Mouse (Mus musculus): ENCODE results near the gene Nck2. TPM values are rescaled to one million over a fixed set of nuclear protein-coding genes. Genes with fewer than 3 reads are reported as not detected.
A peak's percentile ranks its signal among the peaks of the same experiment; 100 is the strongest.

Gene Nck2
- polyA plus RNA-seq, 1 experiment from 2014 or later: 31.1 TPM

DNA sequence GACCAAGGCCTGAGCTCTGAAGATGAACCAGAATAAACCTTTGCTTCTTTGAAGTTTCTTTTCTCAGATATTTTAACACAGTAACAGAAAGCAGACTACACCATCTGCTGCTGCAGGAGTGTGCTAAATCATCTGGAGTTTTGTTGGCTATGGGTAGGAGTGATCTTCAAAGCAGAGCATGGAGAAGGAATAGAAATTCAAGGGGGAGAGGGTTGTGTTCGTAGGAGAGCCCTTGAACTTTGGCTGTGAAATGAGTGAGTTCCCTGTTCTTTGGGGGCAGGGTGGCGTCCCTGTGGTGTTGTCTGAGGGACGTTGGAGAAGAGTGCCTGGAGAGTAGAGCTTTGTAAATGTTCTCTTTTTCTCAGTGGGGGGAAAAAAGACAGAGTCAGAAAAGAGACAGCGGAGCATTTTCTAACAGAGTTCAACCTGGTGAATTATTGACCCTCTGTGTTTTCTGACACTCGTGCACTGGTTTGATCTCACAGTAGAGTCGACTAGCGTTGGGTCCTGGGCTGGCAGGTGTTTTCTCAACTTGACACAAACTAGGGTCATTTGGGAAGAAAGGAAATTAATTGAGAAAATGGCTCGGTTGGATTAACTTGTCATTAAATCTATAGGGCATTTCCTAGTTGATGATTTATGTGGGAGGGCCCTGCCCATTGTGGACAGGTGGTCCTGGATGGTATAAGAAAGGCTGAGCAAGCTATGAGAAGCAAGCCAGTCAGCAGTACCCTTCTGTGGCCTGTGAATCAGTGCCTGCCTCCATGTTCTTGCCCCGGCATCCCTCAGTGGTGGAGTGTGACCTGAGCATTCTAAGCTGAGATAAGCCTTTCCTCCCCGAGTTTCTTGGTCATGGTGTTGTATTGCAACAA is 57.8 kb downstream of the Nck2 start:
- Histone ChIP-seq H3K36me3 (ENCODE audit: control insufficient read depth, insufficient read depth, low read length) (no peaks in the 10 kb centered on the region), H3K27ac (ENCODE audit: low read depth, low read length) (no peak overlapping the region), H3K4me3 (ENCODE audit: low read depth, low read length) (no peak overlapping the region), H3K9ac (replicated peaks; ENCODE audit: low read depth, low read length) (no peak overlapping the region), H3K4me2 (ENCODE audit: low read depth, low read length) (no peak overlapping the region), H3K27me3 (ENCODE audit: control insufficient read depth, insufficient read depth, low read length) (no peaks in the 10 kb centered on the region), H3K4me1 (ENCODE audit: control insufficient read depth, insufficient read depth, low read length) (peaks cover 13% of the 10 kb centered on the region), H3K9me3 (ENCODE audit: control insufficient read depth, low read length) (no peaks in the 10 kb centered on the region)
- ATAC-seq (ENCODE audit: low read depth): no peak
- 52% methylated on average over 10 of the region's 10 CpGs for WGBS

DNA sequence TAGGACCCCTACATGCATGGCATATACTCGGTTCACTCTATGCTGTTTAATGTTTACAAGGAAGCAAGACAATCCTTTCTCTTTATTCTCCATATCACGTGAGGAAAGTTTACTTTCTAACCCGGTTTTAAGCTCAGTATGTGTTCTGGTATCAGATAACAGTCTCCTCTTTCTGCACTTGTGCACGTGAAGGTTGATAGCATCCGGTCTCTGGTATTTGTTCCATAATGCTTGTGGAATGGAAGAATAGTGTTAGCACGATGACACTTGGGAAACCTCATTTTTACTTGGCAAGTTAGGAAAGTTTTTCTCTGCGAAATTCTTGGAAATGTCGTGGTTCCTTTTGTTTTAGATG is 58.4 kb downstream of the Nck2 start:
- H3K36me3 ChIP-seq (ENCODE audit: control insufficient read depth, insufficient read depth, low read length): no peaks in the 10 kb centered on the region
- no peak overlapping the region for H3K4me3 ChIP-seq (ENCODE audit: low read depth, low read length)
- no peak for ATAC-seq (ENCODE audit: low read depth)
- 81% methylated on average over 8 of the region's 8 CpGs for WGBS
- H3K9me3 ChIP-seq (ENCODE audit: control insufficient read depth, low read length): no peaks in the 10 kb centered on the region
- H3K9ac ChIP-seq (replicated peaks; ENCODE audit: low read depth, low read length): no peak overlapping the region
- H3K27ac ChIP-seq (ENCODE audit: low read depth, low read length): no peak overlapping the region
- H3K27me3 ChIP-seq (ENCODE audit: control insufficient read depth, insufficient read depth, low read length): no peaks in the 10 kb centered on the region
- H3K4me1 ChIP-seq (ENCODE audit: control insufficient read depth, insufficient read depth, low read length): peaks cover 13% of the 10 kb centered on the region
- H3K4me2 ChIP-seq (ENCODE audit: low read depth, low read length): no peak overlapping the region

GRCm38 (mm10) chr1:43503261-43503660 is 58.9 kb downstream of the Nck2 start:
- no peaks in the 10 kb centered on the region for H3K27me3 ChIP-seq (ENCODE audit: control insufficient read depth, insufficient read depth, low read length)
- no peak overlapping the region for H3K9ac ChIP-seq (replicated peaks; ENCODE audit: low read depth, low read length)
- peaks cover 13% of the 10 kb centered on the region for H3K4me1 ChIP-seq (ENCODE audit: control insufficient read depth, insufficient read depth, low read length)
- 79% methylated on average over 2 of the region's 2 CpGs for WGBS
- no peak for ATAC-seq (ENCODE audit: low read depth)
- no peaks in the 10 kb centered on the region for H3K9me3 ChIP-seq (ENCODE audit: control insufficient read depth, low read length)
- H3K4me3 ChIP-seq (ENCODE audit: low read depth, low read length): no peak overlapping the region
- no peak overlapping the region for H3K4me2 ChIP-seq (ENCODE audit: low read depth, low read length)
- no peaks in the 10 kb centered on the region for H3K36me3 ChIP-seq (ENCODE audit: control insufficient read depth, insufficient read depth, low read length)
- H3K27ac ChIP-seq (ENCODE audit: low read depth, low read length): no peak overlapping the region

DNA sequence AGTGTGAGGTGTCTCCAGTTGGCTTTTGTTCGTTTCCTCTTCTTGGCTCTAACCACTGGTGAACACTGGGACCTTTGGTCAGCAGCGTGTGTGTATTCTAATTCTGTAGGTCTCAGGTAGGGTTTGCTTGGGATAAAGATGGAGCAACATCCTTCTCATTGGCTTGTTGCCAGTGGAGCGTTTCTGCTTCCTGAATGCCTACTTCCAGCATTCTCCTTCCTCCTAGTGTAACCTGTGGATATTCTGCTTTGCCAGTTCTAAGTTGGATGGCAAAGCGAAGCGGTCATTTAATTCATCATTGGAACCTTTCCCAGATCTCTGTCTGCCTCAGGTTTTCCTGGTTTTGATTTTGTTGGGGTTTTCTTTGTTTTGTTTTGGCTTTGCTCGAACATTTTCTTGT is 59.3 kb downstream of the Nck2 start:
- Histone ChIP-seq H3K4me2 (ENCODE audit: low read depth, low read length) (no peak overlapping the region), H3K36me3 (ENCODE audit: control insufficient read depth, insufficient read depth, low read length) (no peaks in the 10 kb centered on the region), H3K4me1 (ENCODE audit: control insufficient read depth, insufficient read depth, low read length) (peaks cover 13% of the 10 kb centered on the region), H3K9me3 (ENCODE audit: control insufficient read depth, low read length) (no peaks in the 10 kb centered on the region), H3K27ac (ENCODE audit: low read depth, low read length) (no peak overlapping the region), H3K4me3 (ENCODE audit: low read depth, low read length) (no peak overlapping the region), H3K9ac (replicated peaks; ENCODE audit: low read depth, low read length) (no peak overlapping the region), H3K27me3 (ENCODE audit: control insufficient read depth, insufficient read depth, low read length) (no peaks in the 10 kb centered on the region)
- WGBS: 78% methylated on average over 6 of the region's 6 CpGs
- ATAC-seq (ENCODE audit: low read depth): no peak

DNA sequence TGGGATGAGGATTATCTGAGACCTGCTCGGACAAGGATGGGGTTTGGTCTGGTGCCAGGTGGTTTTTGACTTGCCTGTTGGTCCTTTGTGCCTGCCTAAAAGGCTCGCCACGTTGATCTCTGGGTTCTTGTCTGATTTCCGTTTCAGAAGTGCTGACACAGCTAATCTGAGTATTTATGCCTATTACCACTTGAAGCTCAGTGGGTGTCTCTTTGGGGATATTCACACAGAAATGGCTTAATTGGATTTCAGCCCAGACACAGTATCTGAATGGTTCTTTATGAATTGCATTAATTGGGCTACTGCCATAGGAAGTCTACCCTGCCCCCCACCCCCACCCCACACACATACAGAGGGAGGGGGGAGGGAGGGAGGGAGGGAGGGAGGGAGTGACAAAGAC is 59.9 kb downstream of the Nck2 start:
- WGBS: 10% methylated on average over 4 of the region's 4 CpGs
- Histone ChIP-seq H3K36me3 (ENCODE audit: control insufficient read depth, insufficient read depth, low read length) (no peaks in the 10 kb centered on the region), H3K27me3 (ENCODE audit: control insufficient read depth, insufficient read depth, low read length) (no peaks in the 10 kb centered on the region), H3K4me2 (ENCODE audit: low read depth, low read length) (no peak overlapping the region), H3K4me1 (ENCODE audit: control insufficient read depth, insufficient read depth, low read length) (peaks cover 13% of the 10 kb centered on the region), H3K9me3 (ENCODE audit: control insufficient read depth, low read length) (no peaks in the 10 kb centered on the region), H3K9ac (replicated peaks; ENCODE audit: low read depth, low read length) (no peak overlapping the region), H3K4me3 (ENCODE audit: low read depth, low read length) (no peak overlapping the region), H3K27ac (ENCODE audit: low read depth, low read length) (no peak overlapping the region)
- ATAC-seq (ENCODE audit: low read depth): peak; percentile 83

GRCm38 (mm10) chr1:43506638-43507037 is 62.3 kb downstream of the Nck2 start:
- no peaks in the 10 kb centered on the region for H3K27me3 ChIP-seq (ENCODE audit: control insufficient read depth, insufficient read depth, low read length)
- H3K27ac ChIP-seq (ENCODE audit: low read depth, low read length): no peak overlapping the region
- H3K9me3 ChIP-seq (ENCODE audit: control insufficient read depth, low read length): no peaks in the 10 kb centered on the region
- no peak for ATAC-seq (ENCODE audit: low read depth)
- peaks cover 11% of the 10 kb centered on the region for H3K4me1 ChIP-seq (ENCODE audit: control insufficient read depth, insufficient read depth, low read length)
- 95% methylated on average over 3 of the region's 3 CpGs for WGBS
- no peak overlapping the region for H3K4me2 ChIP-seq (ENCODE audit: low read depth, low read length)
- H3K36me3 ChIP-seq (ENCODE audit: control insufficient read depth, insufficient read depth, low read length): no peaks in the 10 kb centered on the region
- H3K4me3 ChIP-seq (ENCODE audit: low read depth, low read length): no peak overlapping the region
- H3K9ac ChIP-seq (replicated peaks; ENCODE audit: low read depth, low read length): no peak overlapping the region

- H3K27ac ChIP-seq (ENCODE audit: low read depth, low read length): no peak overlapping the region
- H3K4me3 ChIP-seq (ENCODE audit: low read depth, low read length): no peak overlapping the region
- ATAC-seq (ENCODE audit: low read depth): no peak
- H3K9ac ChIP-seq (replicated peaks; ENCODE audit: low read depth, low read length): no peak overlapping the region
- no peaks in the 10 kb centered on the region for H3K36me3 ChIP-seq (ENCODE audit: control insufficient read depth, insufficient read depth, low read length)
- WGBS: 69% methylated on average over 1 of the region's 1 CpGs
- H3K9me3 ChIP-seq (ENCODE audit: control insufficient read depth, low read length): no peaks in the 10 kb centered on the region
- no peaks in the 10 kb centered on the region for H3K27me3 ChIP-seq (ENCODE audit: control insufficient read depth, insufficient read depth, low read length)
- H3K4me2 ChIP-seq (ENCODE audit: low read depth, low read length): no peak overlapping the region
- H3K4me1 ChIP-seq (ENCODE audit: control insufficient read depth, insufficient read depth, low read length): peaks cover 10% of the 10 kb centered on the region
Observed at GRCm38 (mm10) chr1:43507809-43508208, 63.4 kb downstream of the Nck2 start.

DNA sequence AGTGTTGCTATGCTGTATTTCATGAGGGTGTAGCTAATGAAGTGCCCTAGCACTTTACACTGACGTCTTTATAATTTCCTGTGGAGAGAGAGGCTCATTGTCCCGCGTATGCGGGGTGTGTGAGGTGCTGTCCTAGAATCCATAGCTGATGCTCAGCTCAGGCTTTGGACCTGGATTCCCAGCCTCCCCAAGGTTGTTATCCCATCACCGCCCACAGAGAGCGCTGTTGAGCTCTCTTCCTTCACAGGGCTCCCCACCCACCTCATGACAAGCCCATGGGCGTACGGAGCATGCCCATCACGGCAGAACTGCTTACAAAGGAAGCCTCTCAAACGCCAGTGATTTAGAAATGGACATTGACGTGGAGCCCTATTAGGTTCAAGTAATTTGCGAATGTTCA is 66.9 kb downstream of the Nck2 start:
- ATAC-seq (ENCODE audit: low read depth): no peak

DNA sequence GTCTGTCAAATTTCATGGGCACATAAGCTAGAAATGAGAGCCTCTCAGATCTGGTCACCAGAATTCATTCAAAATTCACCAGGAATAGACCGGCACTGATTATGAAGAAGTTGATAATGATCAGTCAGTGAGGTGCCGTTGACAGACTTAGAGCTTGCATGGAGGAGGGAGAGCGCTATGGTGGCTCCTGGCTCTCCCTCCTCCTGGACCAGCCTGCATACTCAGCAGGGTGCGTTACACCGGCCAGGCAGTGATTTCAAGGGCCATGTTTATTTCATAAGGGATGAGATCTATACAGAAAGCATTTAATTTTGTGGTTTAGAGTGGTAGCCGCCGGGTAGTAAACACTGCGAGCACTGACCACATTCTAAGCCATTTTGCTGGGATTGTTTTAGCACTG is 67.3 kb downstream of the Nck2 start:
- ATAC-seq (ENCODE audit: low read depth): no peak
- no peaks in the 10 kb centered on the region for H3K36me3 ChIP-seq (ENCODE audit: control insufficient read depth, insufficient read depth, low read length)
- H3K9ac ChIP-seq (replicated peaks; ENCODE audit: low read depth, low read length): no peak overlapping the region
- no peaks in the 10 kb centered on the region for H3K4me1 ChIP-seq (ENCODE audit: control insufficient read depth, insufficient read depth, low read length)
- H3K9me3 ChIP-seq (ENCODE audit: control insufficient read depth, low read length): no peaks in the 10 kb centered on the region
- H3K27me3 ChIP-seq (ENCODE audit: control insufficient read depth, insufficient read depth, low read length): no peaks in the 10 kb centered on the region
- H3K4me3 ChIP-seq (ENCODE audit: low read depth, low read length): no peak overlapping the region
- no peak overlapping the region for H3K27ac ChIP-seq (ENCODE audit: low read depth, low read length)
- WGBS: 86% methylated on average over 8 of the region's 8 CpGs
- H3K4me2 ChIP-seq (ENCODE audit: low read depth, low read length): no peak overlapping the region

More for the DNA sequence above, 66.9 kb downstream of the Nck2 start:
- Histone ChIP-seq H3K4me3 (ENCODE audit: low read depth, low read length) (no peak overlapping the region), H3K27ac (ENCODE audit: low read depth, low read length) (no peak overlapping the region), H3K9ac (replicated peaks; ENCODE audit: low read depth, low read length) (no peak overlapping the region), H3K27me3 (ENCODE audit: control insufficient read depth, insufficient read depth, low read length) (no peaks in the 10 kb centered on the region), H3K36me3 (ENCODE audit: control insufficient read depth, insufficient read depth, low read length) (no peaks in the 10 kb centered on the region), H3K4me1 (ENCODE audit: control insufficient read depth, insufficient read depth, low read length) (no peaks in the 10 kb centered on the region), H3K4me2 (ENCODE audit: low read depth, low read length) (no peak overlapping the region), H3K9me3 (ENCODE audit: control insufficient read depth, low read length) (no peaks in the 10 kb centered on the region)
- 82% methylated on average over 12 of the region's 12 CpGs for WGBS
